Mouse (Mus musculus) mouse trophoblast stem cell (cell line): Measurements from ENCODE around the gene Gm20388.

Experiments
- in situ Hi-C, 2 experiments: fragments of 300-500 bp; cut with MseI, MboI; formaldehyde crosslinking; loops; 2 replicates in 1 of 2; 3 replicates in 1 of 2; pipeline ENCODE4 v1.15.1; 2025

Gm20388 gene

DNA sequence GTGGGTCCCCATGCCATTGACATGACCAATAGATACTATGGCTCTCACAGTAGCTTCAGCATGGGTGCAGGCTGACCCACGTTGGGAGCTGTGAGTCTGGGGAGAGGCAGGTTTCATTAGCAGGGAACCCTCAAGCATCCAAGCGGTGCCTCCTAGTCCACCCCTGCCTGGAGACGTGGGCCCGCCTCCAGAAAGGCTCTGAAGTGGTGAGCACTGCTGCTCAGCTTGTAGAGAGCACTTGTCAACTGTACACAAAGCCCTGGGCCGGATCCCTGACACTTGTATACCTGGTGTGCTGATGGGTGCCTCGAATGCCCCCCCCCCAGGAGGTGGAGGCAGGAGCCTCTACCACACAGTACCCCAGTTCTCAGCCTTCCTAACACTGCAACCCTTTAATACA lies 2392.8 kb downstream of the Gm20388 start:
- in situ Hi-C loops = no loop called here

GRCm38 (mm10) chr8:122304058-122304457 lies 2393.4 kb downstream of the Gm20388 start:
- in situ Hi-C loops = no loop called here

DNA sequence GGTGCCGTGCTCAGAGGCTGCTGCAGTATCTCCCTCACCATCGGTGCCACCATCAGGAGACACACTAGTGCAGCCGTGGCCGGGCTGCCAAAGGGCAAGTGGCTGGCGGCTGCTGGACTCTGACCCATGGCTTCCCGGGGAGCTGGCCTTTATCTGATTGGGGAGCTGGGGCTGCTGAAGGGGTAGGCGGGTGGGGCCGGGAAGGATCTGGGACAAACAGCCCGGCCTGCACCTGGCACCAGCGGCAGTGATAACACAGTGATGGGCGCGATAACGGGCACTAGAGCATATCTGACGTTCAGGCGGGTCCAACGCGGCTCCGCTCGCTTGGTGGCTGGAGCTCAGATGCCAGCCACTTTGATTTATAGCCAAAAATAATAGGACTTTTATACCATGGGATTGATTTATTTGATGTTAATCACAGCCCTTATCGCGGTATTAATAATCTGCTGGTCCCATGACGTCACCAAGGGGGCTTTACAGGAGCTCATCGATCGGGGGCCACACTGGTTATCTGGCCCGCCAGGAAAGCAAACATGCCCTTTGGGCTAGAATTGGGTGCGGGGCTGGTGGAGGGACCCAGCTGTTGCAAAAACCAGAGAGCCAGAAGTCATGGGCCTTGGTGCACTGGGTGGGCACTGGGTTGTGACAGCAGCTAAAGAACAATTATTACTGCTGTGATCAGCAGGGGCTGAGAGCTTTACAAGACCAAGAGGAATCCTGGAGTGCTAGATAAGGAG lies 2396.2 kb downstream of the Gm20388 start:
- in situ Hi-C loops = no loop called here

DNA sequence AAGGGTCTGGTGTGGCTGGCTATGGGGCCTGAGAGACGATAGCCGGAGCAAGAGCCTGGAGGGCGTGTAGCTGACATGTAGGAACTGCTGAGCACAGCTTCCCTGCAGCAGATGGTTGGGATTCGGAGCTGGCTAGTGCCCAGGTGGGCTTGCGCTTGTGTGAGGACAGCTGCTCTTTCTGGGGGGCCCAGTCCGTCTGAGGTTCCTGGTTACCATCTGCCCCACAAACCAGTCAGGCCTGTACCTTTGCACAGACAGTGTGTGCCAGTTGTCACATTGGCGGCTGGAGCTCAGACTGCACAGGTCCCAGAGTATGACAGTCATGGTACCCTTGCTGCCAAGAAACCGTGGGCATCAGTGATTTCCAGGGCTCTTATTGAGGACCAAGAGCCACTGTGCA lies 2397.2 kb downstream of the Gm20388 start:
- in situ Hi-C loops = no loop called here

DNA sequence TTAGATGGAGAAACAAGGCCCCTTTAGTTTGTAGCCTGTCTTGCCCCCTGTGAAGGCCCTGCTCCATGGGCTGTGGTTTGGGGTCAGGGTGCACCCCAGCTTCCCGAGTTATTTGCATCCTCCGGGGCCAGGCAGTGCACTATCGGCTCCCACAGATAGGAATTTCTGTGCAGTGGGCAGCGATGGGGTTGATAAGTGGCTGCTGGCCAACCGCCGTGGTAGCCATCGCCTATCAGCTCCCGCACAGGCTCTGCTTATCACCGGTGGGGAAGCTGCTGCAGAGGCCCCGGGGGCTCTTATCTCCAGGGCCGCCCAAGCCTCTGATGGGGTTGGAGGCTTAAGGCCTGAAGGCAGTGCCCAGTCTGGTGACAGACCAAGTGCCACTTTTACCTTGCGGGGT lies 2398.6 kb downstream of the Gm20388 start:
- in situ Hi-C loops = no loop called here

DNA sequence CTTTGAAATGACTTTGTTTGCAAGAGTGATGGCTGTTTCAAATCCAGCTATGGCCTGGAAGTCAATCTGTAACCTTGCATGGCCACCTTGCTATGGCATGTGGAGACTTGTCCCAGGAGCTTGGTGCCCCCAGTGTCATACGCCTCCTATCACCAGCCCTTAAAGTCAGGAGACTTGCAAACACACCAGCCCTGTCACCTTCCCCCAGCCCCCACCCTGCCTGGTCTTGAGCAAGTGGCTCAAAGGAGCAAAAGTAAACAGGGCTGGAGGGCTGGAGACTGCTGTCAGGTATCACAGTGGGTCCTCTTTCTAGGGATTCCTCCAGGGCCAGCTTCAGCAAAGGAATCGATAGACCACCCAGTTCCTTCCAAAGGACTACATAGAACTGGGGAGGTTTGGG lies 2400.5 kb downstream of the Gm20388 start:
- in situ Hi-C loops = no loop called here

- in situ Hi-C loops = no loop called here
These were observed 2401.9 kb downstream of the Gm20388 start for GRCm38 (mm10) chr8:122312553-122312952.

DNA sequence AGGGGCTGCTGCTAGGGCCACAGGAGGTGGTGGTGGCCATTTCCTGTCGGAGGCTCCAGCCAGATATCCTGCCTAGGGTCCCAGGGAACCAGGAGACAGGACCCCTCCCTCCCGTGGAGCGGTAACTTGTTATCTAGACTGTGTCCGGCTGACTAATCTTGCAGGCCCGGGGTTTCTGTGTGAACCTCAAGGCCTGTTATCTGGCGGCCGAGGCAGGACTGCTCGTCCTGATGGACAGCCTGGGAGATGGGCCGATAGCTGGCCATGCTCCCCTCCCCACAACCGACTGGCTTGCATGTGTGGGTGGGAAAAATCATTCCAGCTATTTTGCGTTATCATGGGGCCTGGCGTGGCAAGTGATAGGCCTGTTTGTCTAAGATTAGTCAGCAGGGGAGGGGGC lies 2402.7 kb downstream of the Gm20388 start:
- in situ Hi-C loops = no loop called here

DNA sequence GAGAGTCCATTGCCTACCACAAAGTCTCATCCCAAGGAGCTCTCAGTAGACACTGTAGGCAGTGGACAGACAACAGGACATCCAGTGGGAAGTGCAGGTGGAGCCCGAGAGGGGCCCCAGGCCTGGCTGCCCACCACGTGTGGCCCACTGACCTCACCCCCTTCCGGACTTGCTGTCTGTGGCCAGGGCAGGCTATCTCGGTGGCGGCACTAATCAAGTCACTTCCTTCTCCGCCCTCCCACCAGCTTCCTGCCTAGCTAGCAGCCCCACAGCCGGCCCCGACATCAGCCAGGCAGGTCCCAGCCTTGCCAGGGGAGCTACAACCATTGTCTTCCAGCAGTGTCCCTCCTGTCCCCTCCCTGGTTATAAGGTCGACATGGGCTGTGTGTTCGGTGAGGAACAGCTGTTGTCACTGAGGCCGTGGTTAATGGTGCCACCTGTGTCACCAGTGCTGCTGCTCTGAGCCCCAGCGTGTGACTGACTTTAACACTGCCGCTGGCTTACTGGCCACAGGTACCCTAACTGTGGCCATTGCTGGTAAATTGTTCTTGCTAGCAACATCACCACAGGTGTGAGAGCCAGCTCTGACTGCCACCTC lies 2404.4 kb downstream of the Gm20388 start:
- in situ Hi-C loops = no loop called here

DNA sequence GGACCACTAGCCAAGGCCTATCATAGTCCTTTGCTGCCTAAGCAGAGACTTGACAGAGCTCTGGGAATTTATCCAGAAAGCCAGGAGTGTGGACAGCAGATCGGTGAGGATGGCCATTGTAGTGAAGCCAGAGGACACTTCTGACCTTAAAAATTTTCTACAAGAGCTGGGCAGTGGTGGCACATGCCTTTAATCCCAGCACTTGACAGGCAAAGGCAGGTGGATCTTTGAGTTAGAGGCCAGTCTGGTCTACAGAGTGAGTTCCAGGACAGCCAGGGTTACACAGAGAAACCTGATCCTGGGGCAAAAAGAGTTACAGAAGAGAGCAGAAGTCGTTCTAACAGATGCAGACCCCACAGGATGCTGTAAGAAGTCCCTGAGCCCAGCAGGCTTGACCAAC lies 2405.8 kb downstream of the Gm20388 start:
- in situ Hi-C loops = no loop called here

DNA sequence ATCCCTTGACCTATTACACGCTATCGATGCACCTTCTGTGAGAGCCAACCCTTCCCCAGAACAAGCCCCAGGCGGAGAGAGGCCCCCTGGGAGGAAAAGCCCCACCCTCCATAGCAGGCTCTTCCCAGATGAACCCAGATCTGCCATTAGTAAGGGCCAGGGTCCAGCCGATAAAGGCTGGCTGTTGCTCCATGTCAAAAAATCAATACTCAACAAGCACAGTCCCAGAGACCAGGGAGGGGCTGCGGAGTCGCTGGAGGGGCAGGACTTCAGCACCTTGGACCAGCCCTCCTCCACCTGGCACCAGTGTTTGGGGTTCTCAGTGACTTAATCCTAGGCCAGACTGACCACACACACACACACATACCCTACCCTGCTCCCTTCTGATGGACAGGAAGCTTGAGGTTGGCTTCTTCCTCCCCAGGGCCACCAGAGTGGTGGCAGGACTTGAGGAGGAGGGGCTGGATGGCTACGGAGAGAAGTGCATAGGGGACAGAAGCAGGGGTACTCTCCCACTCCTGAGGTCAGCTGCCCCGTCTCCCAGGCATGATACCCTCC lies 2407.4 kb downstream of the Gm20388 start:
- in situ Hi-C loops = no loop called here

- in situ Hi-C loops = no loop called here
These were observed 2408.5 kb downstream of the Gm20388 start for GRCm38 (mm10) chr8:122319045-122319707.

GRCm38 (mm10) chr8:122319708-122320075 lies 2409.1 kb downstream of the Gm20388 start:
- in situ Hi-C loops = loop anchor here in 1 of 2 experiments (5.0 kb wide), 1 partner anchor 37 kb away; the partner anchor contains the start of gene Zfpm1

DNA sequence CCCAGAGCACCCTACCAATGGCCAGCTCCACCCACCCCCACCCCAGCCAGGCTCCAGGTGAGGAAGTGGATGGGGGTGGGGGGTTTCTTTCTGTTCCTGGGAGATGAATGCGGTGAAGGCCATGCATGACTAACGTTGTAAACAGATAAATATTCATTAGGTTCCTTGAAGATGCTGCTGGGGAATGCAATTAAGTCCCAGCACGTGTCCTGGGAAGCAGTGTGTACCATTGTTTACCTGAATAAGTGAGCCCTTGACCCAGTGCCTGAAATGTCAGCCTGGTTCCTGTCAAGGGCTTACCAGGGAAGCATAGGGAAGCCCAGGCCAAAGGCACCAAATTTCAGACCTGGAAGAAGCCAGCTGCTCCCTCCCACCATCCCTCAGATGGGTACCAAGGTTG lies 2409.9 kb downstream of the Gm20388 start:
- in situ Hi-C loops = loop anchor here in 1 of 2 experiments (5.0 kb wide), 1 partner anchor 38 kb away; the partner anchor contains the start of gene Zfpm1

DNA sequence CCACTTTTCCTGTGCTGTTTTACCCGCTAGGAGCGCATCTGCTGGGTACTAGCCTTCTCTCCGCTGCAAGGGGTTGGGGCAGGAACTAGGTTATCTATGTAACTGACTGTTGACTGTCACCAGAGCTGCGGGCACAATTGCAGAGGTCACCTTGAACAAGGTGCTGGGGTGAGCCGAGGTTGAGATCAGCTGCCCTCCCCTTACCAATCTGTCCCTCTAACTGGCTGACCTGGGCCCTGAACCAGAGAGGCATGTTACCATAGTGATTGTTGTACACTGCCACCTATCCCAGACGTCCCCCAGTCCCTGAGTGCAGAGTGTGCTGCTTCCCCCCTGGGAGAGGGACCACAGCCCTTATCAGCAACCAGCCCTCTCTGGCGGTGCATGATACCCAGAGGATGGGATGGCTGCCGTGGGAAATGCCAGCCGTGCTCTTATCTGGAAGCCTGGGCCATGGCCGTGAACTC lies 2410.8 kb downstream of the Gm20388 start:
- in situ Hi-C loops = loop anchor here in 1 of 2 experiments (5.0 kb wide), 1 partner anchor 39 kb away; the partner anchor contains the start of gene Zfpm1

- in situ Hi-C loops = loop anchor here in 1 of 2 experiments (5.0 kb wide), 1 partner anchor 40 kb away; the partner anchor contains the start of gene Zfpm1
These were observed 2411.5 kb downstream of the Gm20388 start for GRCm38 (mm10) chr8:122322126-122322525.

GRCm38 (mm10) chr8:122322792-122323191 lies 2412.2 kb downstream of the Gm20388 start:
- in situ Hi-C loops = loop anchor here in 1 of 2 experiments (5.0 kb wide), 1 partner anchor 40 kb away; the partner anchor contains the start of gene Zfpm1

GRCm38 (mm10) chr8:122323951-122324402 lies 2413.3 kb downstream of the Gm20388 start:
- in situ Hi-C loops = loop anchor here in 1 of 2 experiments (5.0 kb wide), 1 partner anchor 42 kb away; the partner anchor contains the start of gene Zfpm1

DNA sequence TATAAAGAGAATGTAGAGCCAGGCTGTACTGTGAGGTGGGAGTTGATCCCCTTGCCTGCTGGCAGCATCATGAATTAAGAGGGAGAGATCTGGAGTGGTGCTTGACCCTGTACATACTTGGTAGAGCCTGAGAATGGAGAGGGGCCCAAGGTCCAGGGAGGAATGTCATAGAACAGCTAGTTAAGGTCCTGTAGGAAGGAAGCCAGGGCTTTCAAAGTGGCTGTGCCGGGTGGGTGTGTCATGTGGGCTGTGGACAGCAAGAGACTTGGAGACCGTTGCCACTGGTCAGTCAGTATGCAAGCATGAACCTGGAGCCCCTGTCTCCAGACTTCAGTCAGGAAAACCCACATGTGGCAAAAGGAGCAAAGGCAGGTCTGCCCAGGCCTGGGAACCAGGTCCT lies 2414.6 kb downstream of the Gm20388 start:
- in situ Hi-C loops = no loop called here

DNA sequence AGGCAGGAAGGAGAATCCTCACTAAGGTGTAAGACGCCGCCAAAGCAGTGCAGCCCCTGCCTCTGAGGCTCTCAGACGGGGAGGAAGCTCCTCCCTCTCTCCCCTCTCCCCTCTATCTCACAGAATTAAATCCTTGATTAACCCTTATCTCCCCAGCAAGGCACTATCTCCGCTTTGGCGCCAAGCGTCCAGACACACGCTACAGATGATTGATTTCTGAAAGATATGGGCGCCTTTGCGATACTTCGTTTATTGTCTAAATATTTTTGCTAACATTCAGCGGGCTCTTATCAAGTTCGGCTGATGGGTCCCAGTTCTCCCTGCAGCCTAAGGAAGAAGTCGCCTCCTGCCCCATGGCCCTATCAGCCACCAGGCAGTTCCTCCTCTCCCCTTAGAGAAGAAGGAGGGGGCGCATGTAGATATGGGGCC lies 2415.5 kb downstream of the Gm20388 start:
- in situ Hi-C loops = no loop called here

DNA sequence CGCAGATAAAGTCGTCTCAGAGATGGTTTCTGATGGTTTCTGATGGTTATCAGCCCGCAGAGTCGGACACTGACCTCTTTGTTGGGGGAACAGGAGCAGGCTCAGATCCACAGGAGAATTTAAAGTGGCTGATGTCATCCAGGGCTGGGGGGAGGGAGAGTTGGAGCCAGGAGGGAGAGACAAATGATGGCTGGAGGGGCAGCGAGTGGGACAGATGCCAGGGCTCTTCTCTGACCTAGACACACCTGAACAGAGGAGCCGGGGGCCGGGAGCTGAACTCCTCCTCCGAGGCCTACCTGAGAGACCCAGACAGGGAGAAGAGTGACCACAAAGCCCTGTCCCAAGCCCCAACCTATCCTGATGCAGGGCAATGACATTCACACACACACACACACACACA lies 2418.4 kb downstream of the Gm20388 start:
- in situ Hi-C loops = no loop called here
